In the genomic region with DNA sequence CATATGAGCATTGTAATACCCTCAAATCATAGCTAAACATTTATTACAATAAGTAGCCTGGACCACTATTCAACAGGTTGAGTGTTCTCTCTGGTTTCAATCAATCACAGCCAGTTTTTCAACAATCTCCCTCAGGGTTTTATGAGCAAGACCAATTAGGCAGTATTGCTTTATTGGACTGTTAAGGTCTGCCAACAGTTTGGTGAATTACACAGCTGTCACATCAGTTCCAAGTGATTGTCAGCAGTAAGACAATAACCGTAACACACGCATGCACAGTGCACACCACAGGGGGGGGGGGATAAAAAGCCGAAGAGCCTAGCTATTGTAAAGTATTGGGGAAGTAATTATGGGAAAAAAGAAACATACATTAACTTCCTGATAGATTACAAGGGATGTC, we compare ENCODE assay signal across 18 mouse cellular contexts.
DNase-seq lines count a peak whose midpoint lies in the region; ATAC-seq and TF ChIP-seq lines count a peak whose summit lies in the region.
"Had no signal": no experiment of that assay in that cellular context is flagged by ENCODE, and none has a peak within 500 bp of the region (broad histone marks: within the 10 kb centered on the region; RNA-seq: fewer than 3 reads in every experiment).

No protein-coding gene starts in this region.

- H3K4me1 ChIP-seq in midbrain, embryonic 11.5 days (ENCODE audit: control insufficient read depth, insufficient read depth, low read length) = no peaks in the 10 kb centered on the region
- H3K4me1 ChIP-seq in midbrain, embryonic 10.5 days = no peaks in the 10 kb centered on the region
- H3K4me1 ChIP-seq in forebrain, embryonic 16.5 days (replicated peaks; ENCODE audit: control insufficient read depth, insufficient read depth, low read length) = no peaks in the 10 kb centered on the region
- no peaks in the 10 kb centered on the region for H3K4me1 ChIP-seq in limb, embryonic 14.5 days (ENCODE audit: control insufficient read depth, insufficient read depth, low read length)
- H3K4me1 ChIP-seq: liver, embryonic 13.5 days; lung, embryonic 15.5 days had no signal

- no peak for DNase-seq in midbrain, embryonic 11.5 days (ENCODE audit: low spot score, missing footprints)
- DNase-seq in midbrain, embryonic 10.5 days (ENCODE audit: low spot score) = no peak
- DNase-seq in limb, embryonic 14.5 days (ENCODE audit: low spot score) = no peak
- peak; percentile 37 for DNase-seq in retina, embryonic 14.5 days (ENCODE audit: low spot score)
- no peak for DNase-seq in right cerebral cortex, postnatal 36 days (ENCODE audit: low spot score in 2 of 2)
- no peak for DNase-seq in ovary, postnatal 14 days (ENCODE audit: low spot score)
- no peak for DNase-seq in kidney, postnatal 4 days
- DNase-seq: adrenal gland, adult 8-10 months; cerebellum, adult 11-12 months; gastrocnemius, postnatal 36 days; kidney, adult 9 months; liver, embryonic 13.5 days; right cerebral cortex, adult 18-20 months; spleen, adult 18-20 months; thymus, adult 18-20 months had no signal

- H3K27ac ChIP-seq in midbrain, embryonic 11.5 days (ENCODE audit: low read depth, low read length) = no peak overlapping the region
- no peak overlapping the region for H3K27ac ChIP-seq in midbrain, embryonic 10.5 days (replicated peaks)
- H3K27ac ChIP-seq in forebrain, embryonic 16.5 days (ENCODE audit: low read length) = no peak overlapping the region
- H3K27ac ChIP-seq in limb, embryonic 14.5 days (replicated peaks; ENCODE audit: low read depth, low read length) = no peak overlapping the region
- H3K27ac ChIP-seq: liver, embryonic 13.5 days; lung, embryonic 15.5 days had no signal

- H3K27me3 ChIP-seq in midbrain, embryonic 11.5 days (ENCODE audit: control insufficient read depth, insufficient read depth, low read length) = no peaks in the 10 kb centered on the region
- H3K27me3 ChIP-seq in midbrain, embryonic 10.5 days (ENCODE audit: low read depth, poor library complexity, severe bottlenecking) = no peaks in the 10 kb centered on the region
- H3K27me3 ChIP-seq in forebrain, embryonic 16.5 days (replicated peaks; ENCODE audit: control insufficient read depth, insufficient read depth, low read length) = no peaks in the 10 kb centered on the region
- no peaks in the 10 kb centered on the region for H3K27me3 ChIP-seq in limb, embryonic 14.5 days (ENCODE audit: control insufficient read depth, insufficient read depth, low read length)
- H3K27me3 ChIP-seq: liver, embryonic 13.5 days; lung, embryonic 15.5 days had no signal

- H3K4me3 ChIP-seq in midbrain, embryonic 11.5 days (ENCODE audit: low read depth, low read length) = no peak overlapping the region
- no peak overlapping the region for H3K4me3 ChIP-seq in midbrain, embryonic 10.5 days
- no peak overlapping the region for H3K4me3 ChIP-seq in forebrain, embryonic 16.5 days (replicated peaks; ENCODE audit: low read length)
- H3K4me3 ChIP-seq in limb, embryonic 14.5 days (replicated peaks; ENCODE audit: low read length) = no peak overlapping the region
- H3K4me3 ChIP-seq: liver, embryonic 13.5 days; lung, embryonic 15.5 days had no signal

- H3K36me3 ChIP-seq in midbrain, embryonic 11.5 days (ENCODE audit: control insufficient read depth, insufficient read depth, low read length) = no peaks in the 10 kb centered on the region
- no peaks in the 10 kb centered on the region for H3K36me3 ChIP-seq in midbrain, embryonic 10.5 days
- no peaks in the 10 kb centered on the region for H3K36me3 ChIP-seq in forebrain, embryonic 16.5 days (ENCODE audit: control insufficient read depth, insufficient read depth)
- no peaks in the 10 kb centered on the region for H3K36me3 ChIP-seq in limb, embryonic 14.5 days (ENCODE audit: control insufficient read depth, insufficient read depth, low read length)
- H3K36me3 ChIP-seq: G1E; liver, embryonic 13.5 days; lung, embryonic 15.5 days had no signal

- no peak for TF ChIP-seq POLR2A in limb, embryonic 14.5 days (IDR thresholded peaks at IDR 0.05; ENCODE audit: borderline replicate concordance, extremely low read depth, insufficient read depth, insufficient read length)

- H3K9me3 ChIP-seq in midbrain, embryonic 11.5 days (ENCODE audit: control insufficient read depth, low read length) = no peaks in the 10 kb centered on the region
- no peaks in the 10 kb centered on the region for H3K9me3 ChIP-seq in midbrain, embryonic 10.5 days (replicated peaks)
- H3K9me3 ChIP-seq in forebrain, embryonic 16.5 days (ENCODE audit: control insufficient read depth, low read length) = no peaks in the 10 kb centered on the region
- no peaks in the 10 kb centered on the region for H3K9me3 ChIP-seq in limb, embryonic 14.5 days (ENCODE audit: control insufficient read depth, low read length)
- H3K9me3 ChIP-seq: G1E; liver, embryonic 13.5 days; lung, embryonic 15.5 days had no signal

- 74% methylated on average over 3 of the region's 3 CpGs for WGBS in midbrain, embryonic 11.5 days
- 83% methylated on average over 3 of the region's 3 CpGs for WGBS in midbrain, embryonic 10.5 days
- 27% methylated on average over 3 of the region's 3 CpGs for WGBS in forebrain, embryonic 16.5 days
- 8% methylated on average over 3 of the region's 3 CpGs for WGBS in limb, embryonic 14.5 days

- H3K4me2 ChIP-seq in midbrain, embryonic 11.5 days = no peak overlapping the region
- no peak overlapping the region for H3K4me2 ChIP-seq in forebrain, embryonic 16.5 days (ENCODE audit: low read length)
- H3K4me2 ChIP-seq in limb, embryonic 14.5 days (replicated peaks; ENCODE audit: low read depth, low read length, severe bottlenecking) = no peak overlapping the region
- H3K4me2 ChIP-seq: liver, embryonic 13.5 days; lung, embryonic 15.5 days had no signal

- ATAC-seq in midbrain, embryonic 11.5 days (ENCODE audit: low FRiP score) = 0 out of 2 replicates have a peak, but pooled peaks have one; percentile 65
- peak; percentile 84 for ATAC-seq in forebrain, embryonic 16.5 days
- ATAC-seq in limb, embryonic 14.5 days (ENCODE audit: low FRiP score, low read depth) = peak; percentile 50; the same call in 1 of the 2 replicates

- H3K9ac ChIP-seq in midbrain, embryonic 11.5 days (ENCODE audit: low read length) = no peak overlapping the region
- H3K9ac ChIP-seq in forebrain, embryonic 16.5 days (replicated peaks; ENCODE audit: low read depth, low read length) = no peak overlapping the region
- H3K9ac ChIP-seq in limb, embryonic 14.5 days (ENCODE audit: low read depth, low read length, severe bottlenecking) = no peak overlapping the region
- H3K9ac ChIP-seq: liver, embryonic 13.5 days; lung, embryonic 15.5 days had no signal
